Mouse (Mus musculus) CH12.LX (cell line): Measurements from ENCODE around the gene Nol3. TPM values are rescaled to one million over a fixed set of nuclear protein-coding genes. Genes with fewer than 3 reads are reported as not detected.
A peak's percentile ranks its signal among the peaks of the same experiment; 100 is the strongest.

Experiments used
- DNase-seq: peaks from one replicate; pipeline ENCODE4 v3.0.0-alpha.2; 2013; ENCODE audit errors: extremely low read depth
- H3K27ac ChIP-seq: 2 replicates; pipeline ENCODE4 v1.5.1; 2012; ENCODE audit warnings: low read depth, mild to moderate bottlenecking, control low read depth, moderate library complexity; ENCODE audit not compliant: insufficient read depth
- H3K27me3 ChIP-seq: replicated peaks from 2 replicates; pipeline ENCODE3; 2012; ENCODE audit warnings: inconsistent platforms
- H3K36me3 ChIP-seq, 2 experiments: replicated peaks in 1 of 2; 2 replicates each; pipeline versions ENCODE3 to v1.6.1; 2012; ENCODE audit warnings: inconsistent platforms in 1 of 2, low read length in 1 of 2, mild to moderate bottlenecking in 1 of 2, mixed read lengths in 1 of 2, moderate library complexity in 1 of 2; ENCODE audit not compliant: control insufficient read depth in 1 of 2, insufficient read depth in 1 of 2
- H3K4me1 ChIP-seq, 2 experiments: 2 replicates each; pipeline ENCODE4 v1.6.1; 2012; ENCODE audit warnings: inconsistent platforms in 1 of 2, moderate library complexity in 1 of 2; ENCODE audit not compliant: insufficient read depth in 2 of 2, control insufficient read depth in 1 of 2
- H3K4me2 ChIP-seq: 2 replicates; pipeline ENCODE4 v1.6.1; 2012; ENCODE audit warnings: low read depth, mild to moderate bottlenecking, control low read depth; ENCODE audit not compliant: poor library complexity, insufficient read depth, severe bottlenecking
- H3K4me3 ChIP-seq, 3 experiments: fragments of 150-350 bp in 1 of 3; sonication (generic) in 1 of 3; replicated peaks in 1 of 3; 2 replicates each; pipeline versions ENCODE3 to v1.5.1; 2011 to 2012; ENCODE audit warnings: low read depth in 2 of 3, low read length in 2 of 3, mild to moderate bottlenecking in 2 of 3, moderate library complexity in 2 of 3, control low read depth in 1 of 3, improper control_type of control experiment in 1 of 3, inconsistent platforms in 1 of 3, mixed read lengths in 1 of 3; ENCODE audit not compliant: poor library complexity in 1 of 3
- H3K79me2 ChIP-seq: replicated peaks from 2 replicates; pipeline ENCODE4 v1.6.1; 2012; ENCODE audit warnings: mild to moderate bottlenecking, moderate library complexity; ENCODE audit not compliant: control insufficient read depth, poor library complexity, insufficient read depth, severe bottlenecking; ENCODE audit errors: extremely low read depth
- H3K9ac ChIP-seq: 2 replicates; pipeline ENCODE4 v1.6.1; 2012; ENCODE audit warnings: low read depth, mild to moderate bottlenecking, control low read depth, moderate library complexity; ENCODE audit not compliant: insufficient read depth
- H3K9me3 ChIP-seq: replicated peaks from 2 replicates; pipeline ENCODE3; 2012; ENCODE audit warnings: low read length, inconsistent platforms, mixed read lengths
- BHLHE40 ChIP-seq: IDR thresholded peaks from 2 replicates; pipeline ENCODE4 v1.6.1; 2011; ENCODE audit warnings: mild to moderate bottlenecking, low read depth, low read length, improper control_type of control experiment
- CHD1 ChIP-seq: IDR thresholded peaks from 2 replicates; pipeline ENCODE4 v1.6.1; 2012; ENCODE audit warnings: low read depth, low read length, improper control_type of control experiment, inconsistent platforms
- CHD2 ChIP-seq: IDR thresholded peaks from 2 replicates; pipeline ENCODE4 v1.6.1; 2011; ENCODE audit warnings: low read length, improper control_type of control experiment
- CTCF ChIP-seq, 2 experiments: IDR thresholded peaks in 1 of 2; conservative IDR thresholded peaks in 1 of 2; 2 replicates each; pipeline ENCODE4 v1.5.1; 2011 to 2012; ENCODE audit warnings: low read depth in 2 of 2, low read length in 2 of 2, improper control_type of control experiment in 1 of 2, inconsistent platforms in 1 of 2, mild to moderate bottlenecking in 1 of 2, moderate library complexity in 1 of 2
- E2F4 ChIP-seq: IDR thresholded peaks from 2 replicates; pipeline ENCODE4 v1.6.1; 2011; ENCODE audit warnings: low read depth, low read length, improper control_type of control experiment; ENCODE audit not compliant: insufficient replicate concordance
- ELF1 ChIP-seq: IDR thresholded peaks from 2 replicates; pipeline ENCODE4 v1.6.1; 2014; ENCODE audit warnings: low read depth, mild to moderate bottlenecking, inconsistent platforms, low read length, improper control_type of control experiment
- EP300 ChIP-seq: IDR thresholded peaks from 2 replicates; pipeline ENCODE4 v1.6.1; 2011; ENCODE audit warnings: low read length, improper control_type of control experiment
- ETS1 ChIP-seq: conservative IDR thresholded peaks from 2 replicates; pipeline ENCODE4 v1.6.1; 2012; ENCODE audit warnings: low read depth, mild to moderate bottlenecking, inconsistent platforms, low read length, improper control_type of control experiment, moderate library complexity
- GABPA ChIP-seq: IDR thresholded peaks from 2 replicates; pipeline ENCODE4 v1.6.1; 2012; ENCODE audit warnings: low read depth, low read length, improper control_type of control experiment, inconsistent platforms; ENCODE audit not compliant: insufficient replicate concordance
- HCFC1 ChIP-seq: IDR thresholded peaks from 2 replicates; pipeline ENCODE4 v1.6.1; 2012; ENCODE audit warnings: low read depth, mild to moderate bottlenecking, inconsistent platforms, low read length, improper control_type of control experiment
- IRF4 ChIP-seq: IDR thresholded peaks from 2 replicates; pipeline ENCODE4 v1.6.1; 2014; ENCODE audit warnings: low read depth, mild to moderate bottlenecking, inconsistent platforms, low read length, improper control_type of control experiment
- JUN ChIP-seq: IDR thresholded peaks from 2 replicates; pipeline ENCODE4 v1.6.1; 2011; ENCODE audit warnings: low read depth, mild to moderate bottlenecking, low read length, improper control_type of control experiment, moderate library complexity; ENCODE audit not compliant: insufficient read depth
- JUND ChIP-seq: conservative IDR thresholded peaks from 2 replicates; pipeline ENCODE4 v1.6.1; 2011; ENCODE audit warnings: low read depth, low read length, improper control_type of control experiment
- KAT2A ChIP-seq: IDR thresholded peaks from 2 replicates; pipeline ENCODE4 v1.6.1; 2012; ENCODE audit warnings: low read length, improper control_type of control experiment, inconsistent platforms; ENCODE audit not compliant: insufficient replicate concordance
- MAFK ChIP-seq: IDR thresholded peaks from 2 replicates; pipeline ENCODE4 v1.6.1; 2011; ENCODE audit warnings: low read length, improper control_type of control experiment; ENCODE audit not compliant: insufficient replicate concordance
- MAX ChIP-seq: IDR thresholded peaks from 2 replicates; pipeline ENCODE4 v1.6.1; 2011; ENCODE audit warnings: low read length, improper control_type of control experiment
- MAZ ChIP-seq: IDR thresholded peaks from 2 replicates; pipeline ENCODE4 v1.6.1; 2012; ENCODE audit warnings: low read depth, mild to moderate bottlenecking, inconsistent platforms, low read length, improper control_type of control experiment, moderate library complexity
- MEF2A ChIP-seq: IDR thresholded peaks from 2 replicates; pipeline ENCODE4 v1.6.1; 2014; ENCODE audit warnings: low read depth, mild to moderate bottlenecking, inconsistent platforms, low read length, improper control_type of control experiment, borderline replicate concordance
- MXI1 ChIP-seq: IDR thresholded peaks from 2 replicates; pipeline ENCODE4 v1.6.1; 2011; ENCODE audit warnings: mild to moderate bottlenecking, low read depth, low read length, improper control_type of control experiment
- MYC ChIP-seq: IDR thresholded peaks from 2 replicates; pipeline ENCODE4 v1.6.1; 2011; ENCODE audit warnings: low read depth, mild to moderate bottlenecking, improper control_type of control experiment, low read length
- NELFE ChIP-seq: IDR thresholded peaks from 2 replicates; pipeline ENCODE4 v1.6.1; 2011; ENCODE audit warnings: low read depth, low read length, improper control_type of control experiment
- NRF1 ChIP-seq: IDR thresholded peaks from 2 replicates; pipeline ENCODE4 v1.6.1; 2014; ENCODE audit warnings: low read depth, mild to moderate bottlenecking, inconsistent platforms, low read length, improper control_type of control experiment, moderate library complexity
- PAX5 ChIP-seq: IDR thresholded peaks from 2 replicates; pipeline ENCODE4 v1.6.1; 2012; ENCODE audit warnings: low read length, inconsistent platforms, mixed read lengths
- POLR2A ChIP-seq: IDR thresholded peaks from 2 replicates; pipeline ENCODE4 v1.6.1; 2011; ENCODE audit warnings: low read depth, mild to moderate bottlenecking, improper control_type of control experiment, low read length
- POLR2AphosphoS2 ChIP-seq: IDR thresholded peaks from 2 replicates; pipeline ENCODE4 v1.6.1; 2011; ENCODE audit warnings: low read depth, low read length, improper control_type of control experiment
- RAD21 ChIP-seq: IDR thresholded peaks from 2 replicates; pipeline ENCODE4 v1.6.1; 2011; ENCODE audit warnings: low read depth, mild to moderate bottlenecking, low read length, improper control_type of control experiment, moderate library complexity
- RCOR1 ChIP-seq: conservative IDR thresholded peaks from 2 replicates; pipeline ENCODE4 v1.6.1; 2012; ENCODE audit warnings: low read depth, mild to moderate bottlenecking, inconsistent platforms, low read length, improper control_type of control experiment
- SIN3A ChIP-seq: IDR thresholded peaks from 2 replicates; pipeline ENCODE4 v1.6.1; 2012; ENCODE audit warnings: low read length, improper control_type of control experiment, inconsistent platforms
- SMC3 ChIP-seq: IDR thresholded peaks from 2 replicates; pipeline ENCODE4 v1.6.1; 2011; ENCODE audit warnings: low read depth, low read length, improper control_type of control experiment
- TBP ChIP-seq: conservative IDR thresholded peaks from 2 replicates; pipeline ENCODE4 v1.6.1; 2011; ENCODE audit warnings: low read depth, low read length, improper control_type of control experiment
- TCF12 ChIP-seq: IDR thresholded peaks from 2 replicates; pipeline ENCODE4 v1.6.1; 2014; ENCODE audit warnings: low read depth, mild to moderate bottlenecking, inconsistent platforms, low read length, improper control_type of control experiment
- UBTF ChIP-seq: IDR thresholded peaks from 2 replicates; pipeline ENCODE4 v1.6.1; 2012; ENCODE audit warnings: low read depth, mild to moderate bottlenecking, inconsistent platforms, low read length, improper control_type of control experiment, moderate library complexity
- USF1 ChIP-seq: IDR thresholded peaks from 2 replicates; pipeline ENCODE4 v1.6.1; 2014; ENCODE audit warnings: low read depth, mild to moderate bottlenecking, inconsistent platforms, low read length, improper control_type of control experiment
- USF2 ChIP-seq: conservative IDR thresholded peaks from 2 replicates; pipeline ENCODE4 v1.6.1; 2011; ENCODE audit warnings: low read depth, low read length, improper control_type of control experiment
- ZC3H11A ChIP-seq: IDR thresholded peaks from 2 replicates; pipeline ENCODE4 v1.6.1; 2012; ENCODE audit warnings: low read depth, mild to moderate bottlenecking, inconsistent platforms, low read length, improper control_type of control experiment
- ZKSCAN1 ChIP-seq: IDR thresholded peaks from 2 replicates; pipeline ENCODE4 v1.6.1; 2012; ENCODE audit warnings: low read depth, inconsistent platforms, low read length, improper control_type of control experiment, borderline replicate concordance
- ZMIZ1 ChIP-seq: IDR thresholded peaks from 2 replicates; pipeline ENCODE4 v1.6.1; 2012; ENCODE audit warnings: low read depth, mild to moderate bottlenecking, inconsistent platforms, low read length, improper control_type of control experiment
- ZNF384 ChIP-seq: IDR thresholded peaks from 2 replicates; pipeline ENCODE4 v1.6.1; 2012; ENCODE audit warnings: low read depth, low read length, improper control_type of control experiment, inconsistent platforms
- dilution Hi-C: fragments of 300-500 bp; cut with MboI; formaldehyde crosslinking; loops from 2 replicates; pipeline ENCODE4 v1.14.3; 2020; ENCODE audit warnings: low sequenced_read_pairs; ENCODE audit not compliant: extremely low pct_unique_long_range_greater_than_20kb, extremely low pct_ligation_motif_present
- in situ Hi-C: fragments of 300-500 bp; cut with MboI; formaldehyde crosslinking; loops from 3 replicates; pipeline ENCODE4 v1.14.3; 2019; ENCODE audit warnings: low sequenced_read_pairs, low pct_ligation_motif_present, low pct_unique_long_range_greater_than_20kb, mixed read lengths
- polyA plus RNA-seq: library from polyadenylated mRNA; unstranded; fragments of >175 nt; gene quantifications from 2 replicates; pipeline ENCODE4 v1.2.1, GENCODE M21; 2012; ENCODE audit warnings: low read depth; ENCODE audit not compliant: insufficient read length
- total RNA-seq, 2 experiments: library from RNA; depleted of rRNA; stranded (reverse); fragments of 300-350 nt in 1 of 2; fragments of >200 nt in 1 of 2; gene quantifications; 2 replicates each; pipeline ENCODE4 v1.2.3; 2012 to 2014

The Nol3 gene
- total and polyA plus RNA-seq, 3 experiments, result 0.31 to 0.34 TPM; not detected in 1

DNA sequence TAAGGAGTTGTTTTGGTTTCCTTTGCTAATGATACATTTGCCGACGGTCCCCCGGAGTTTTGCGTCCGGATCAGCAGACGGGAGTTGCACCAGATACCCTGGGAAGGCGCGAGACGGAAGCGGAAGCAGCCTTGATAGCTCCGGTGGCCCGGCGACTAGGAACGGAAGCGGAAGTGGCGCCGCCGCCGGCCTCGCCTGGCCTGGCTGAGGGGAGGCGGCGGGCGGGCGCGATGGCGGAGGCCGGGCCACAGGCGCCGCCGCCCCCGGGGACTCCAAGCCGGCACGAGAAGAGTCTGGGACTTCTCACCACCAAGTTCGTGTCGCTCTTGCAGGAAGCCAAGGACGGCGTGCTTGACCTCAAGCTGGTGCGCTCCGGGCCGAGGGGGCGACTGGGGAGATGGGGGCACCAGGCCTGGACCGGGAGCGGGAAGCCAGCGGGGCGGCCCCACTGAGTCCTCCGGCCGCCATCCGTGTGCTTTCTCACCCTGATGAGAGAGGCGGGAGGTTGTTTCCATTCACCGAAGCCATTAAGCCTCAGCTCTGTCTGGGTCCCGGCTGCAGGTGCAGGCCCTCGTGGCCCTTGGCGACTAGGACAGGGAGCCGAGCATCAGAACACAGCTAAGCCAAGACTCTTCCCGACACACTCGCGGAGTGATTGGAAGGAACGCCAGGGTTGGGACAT, 21.7 kb downstream of the Nol3 start, which contains the start of gene E2f4:
Gene E2f4 (plus strand): TSS at position 153 of the 682 bp plus-strand sequence.
- in situ Hi-C loops, result no loop called here
- no peaks in the 10 kb centered on the region for H3K27me3 ChIP-seq
- TF ChIP-seq HCFC1 (peak; percentile 87), PAX5 (no peak), USF1 (no peak), EP300 (no peak), ZNF384 (no peak), MAFK (no peak), POLR2AphosphoS2 (peak; percentile 66; the same call in 1 of the 2 replicates), MEF2A (peak; percentile 67), CTCF (conservative IDR thresholded peaks at IDR 0.05 in 1 of 2, IDR thresholded peaks at IDR 0.05 in 1 of 2; ENCODE audit: low read depth in 2 of 2, low read length in 2 of 2) (no peak), MAX (no peak), BHLHE40 (no peak), IRF4 (peak; percentile 57; the same call in 1 of the 2 replicates), SMC3 (no peak), ZMIZ1 (peak; percentile 83), JUN (no peak), GABPA (no peak), TBP (0 out of 2 replicates have a peak, but pooled peaks have one; percentile 27), RCOR1 (no peak), TCF12 (peak; percentile 81), E2F4 (no peak), CHD2 (no peak; the same call in 1 of the 2 replicates), NRF1 (peak; percentile 43), ELF1 (peak; percentile 99), ZC3H11A (no peak), RAD21 (no peak), UBTF (no peak; the same call in 1 of the 2 replicates), ZKSCAN1 (no peak), MAZ (no peak), KAT2A (peak; percentile 73; the same call in 1 of the 2 replicates), MYC (peak; percentile 52; the same call in 1 of the 2 replicates), ETS1 (peak; percentile 48), NELFE (peak; percentile 77), MXI1 (peak; percentile 70), JUND (no peak), SIN3A (peak; percentile 93), POLR2A (peak; percentile 85), USF2 (no peak), CHD1 (no peak)
- H3K9ac ChIP-seq, result peak within 1 kb of the TSS; percentile 94
- no peaks in the 10 kb centered on the region for H3K9me3 ChIP-seq
- peaks cover 10 to 59% of the 10 kb centered on the region in 2 experiments for H3K4me1 ChIP-seq
- H3K4me2 ChIP-seq, result peak within 1 kb of the TSS; percentile 88
- H3K36me3 ChIP-seq, result peaks cover 25 to 47% of the 10 kb centered on the region in 2 experiments
- peak within 1 kb of the TSS; percentile 82 to 96 (median 89) for H3K4me3 ChIP-seq
- dilution Hi-C loops, result no loop called here
- H3K79me2 ChIP-seq, result peaks cover 26% of the 10 kb centered on the region
- DNase-seq, result peak; percentile 93
- H3K27ac ChIP-seq, result peak within 1 kb of the TSS; percentile 50
